Mouse (Mus musculus) adrenal gland, postnatal 4 days (tissue): ENCODE data around the gene Ramp1. TPM values are rescaled to one million over a fixed set of nuclear protein-coding genes. Genes with fewer than 3 reads are reported as not detected.

Experiments
- DNase-seq, 2 experiments: peaks; one replicate each; pipeline ENCODE4 v3.0.0; 2021 to 2022; ENCODE audit warnings: low spot score in 2 of 2, mixed read lengths in 2 of 2
- long read RNA-seq, 2 experiments: library from polyadenylated mRNA; stranded (forward); transcript quantifications; one replicate each; pipeline ENCODE4 v2.0.0; 2021
- total RNA-seq, 2 experiments: library from RNA; stranded (reverse); gene quantifications; 2 replicates each; pipeline ENCODE4 v1.2.3; 2021

The Ramp1 gene
- total RNA-seq: 10 to 100 TPM in 1 of 2 experiments, 1 to 10 TPM in 1; 10.0 to 12.2 TPM
- long read RNA-seq, experiment 1, transcript Ramp1-201 (3 exons, 2,325 nt): major isoform, 25 of 28 reads
- long read RNA-seq, experiment 1, partial matches to known transcripts: 2 of 28 reads
- long read RNA-seq, experiment 1, other reads (novel, unspliced or antisense): 1 of 28 reads
- long read RNA-seq, experiment 2, transcript Ramp1-201 (3 exons, 2,325 nt): major isoform, 31 of 36 reads
- long read RNA-seq, experiment 2, partial matches to known transcripts: 0 of 36 reads
- long read RNA-seq, experiment 2, other reads (novel, unspliced or antisense): 5 of 36 reads

DNA sequence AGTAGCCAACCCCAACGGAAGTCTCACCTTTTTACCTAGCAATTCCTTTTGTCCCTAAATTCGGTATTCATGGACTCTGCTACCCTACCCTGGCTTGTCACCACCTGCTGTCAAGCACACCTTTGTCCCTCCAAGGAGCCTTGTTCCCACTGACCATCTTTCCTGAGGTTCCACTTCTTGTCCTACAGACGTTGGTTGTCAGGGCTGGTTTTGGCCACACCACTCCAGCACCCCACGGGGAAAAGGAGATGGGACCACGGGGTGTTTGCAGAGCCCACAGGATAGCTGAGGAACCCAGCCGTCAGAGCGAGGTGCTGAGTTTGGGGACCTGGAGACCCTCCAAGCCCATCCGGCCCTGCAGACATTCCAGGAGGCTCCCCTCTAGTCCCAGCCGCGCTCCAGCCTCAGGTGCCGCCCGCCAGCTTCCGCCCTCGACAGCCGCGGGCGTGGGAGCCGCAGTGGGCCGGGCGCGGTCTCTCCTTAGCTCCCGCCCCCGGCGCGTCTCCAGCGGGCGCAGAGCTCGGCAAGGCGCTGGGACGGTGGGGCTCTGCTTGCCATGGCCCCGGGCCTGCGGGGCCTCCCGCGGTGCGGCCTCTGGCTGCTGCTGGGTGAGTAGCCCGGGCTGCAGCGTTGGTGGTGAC is at the start of gene Ramp1:
Gene Ramp1, plus strand, starts transcription at position 290 of the 641 bp plus-strand sequence.
- DNase-seq: peak in 1 of 2 experiments; percentile 10

DNA sequence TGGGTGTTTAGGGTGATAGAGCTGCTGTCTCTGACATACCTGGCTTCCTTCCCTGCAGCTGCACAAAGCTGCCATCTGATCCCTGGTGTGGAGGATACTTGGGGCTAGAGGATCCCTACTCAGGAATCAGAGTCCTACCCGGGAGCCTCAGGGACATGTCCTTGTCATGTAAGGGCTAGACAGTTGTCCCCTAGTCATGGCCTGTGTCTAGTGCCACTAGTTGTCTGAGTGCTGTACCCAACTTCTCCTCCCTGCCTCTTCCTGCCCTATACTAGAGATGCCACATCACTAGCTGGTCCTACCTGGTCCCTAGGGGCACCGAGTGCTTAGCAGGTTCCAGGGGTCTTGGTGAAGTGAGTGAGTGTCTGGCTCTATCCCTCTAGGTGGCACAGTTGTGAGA is 42.6 kb upstream of the Ramp1 start:
- no peak for DNase-seq

DNA sequence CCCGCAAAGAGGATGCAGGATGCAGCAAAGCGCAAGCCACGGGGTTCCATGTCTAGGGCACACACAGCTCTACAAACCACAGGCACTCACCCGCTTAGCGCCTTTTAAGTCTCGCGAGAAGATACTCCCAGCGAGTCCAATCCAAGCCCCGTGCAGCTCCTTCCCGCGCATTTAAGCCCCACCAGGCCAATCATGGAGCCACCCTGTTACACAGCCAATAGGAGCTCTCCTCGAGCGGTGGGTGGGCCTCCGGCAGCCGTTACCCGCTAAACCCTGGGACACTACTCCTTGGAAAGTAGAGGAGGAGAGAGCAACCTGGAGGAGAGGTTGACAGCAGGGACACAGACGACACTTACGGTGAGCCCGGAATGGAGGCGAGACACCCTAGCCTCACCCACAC is 34.8 kb upstream of the Ramp1 start, which contains the start of gene Rbm44:
Gene Rbm44, plus strand, starts transcription at position 277 of the 400 bp plus-strand sequence.
- no peak for DNase-seq

GRCm38 (mm10) chr1:91151509-91151908 is 28.1 kb upstream of the Ramp1 start:
- no peak for DNase-seq

GRCm38 (mm10) chr1:91166798-91167197 is 12.8 kb upstream of the Ramp1 start:
- DNase-seq: no peak

- no peak for DNase-seq
Measured at GRCm38 (mm10) chr1:91169157-91169556, 10.5 kb upstream of the Ramp1 start.

DNA sequence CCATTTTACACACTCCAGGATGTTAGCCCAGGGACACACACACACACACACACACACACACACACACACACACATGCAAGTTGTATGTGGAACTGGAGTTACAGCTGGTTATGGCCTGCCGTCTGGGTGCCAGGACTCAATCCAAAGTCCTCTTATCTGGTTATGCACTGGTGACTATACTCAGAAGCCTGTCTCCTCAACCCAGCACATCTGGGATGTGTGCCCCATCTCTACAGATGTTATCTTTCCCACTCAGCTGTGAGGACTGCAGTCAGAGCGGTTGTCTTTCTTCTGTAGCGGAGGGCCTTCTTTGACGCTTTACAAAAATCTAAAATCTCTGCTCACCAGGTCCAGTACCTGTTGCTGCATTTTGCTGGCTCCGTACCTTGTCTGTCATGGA is 4.8 kb upstream of the Ramp1 start:
- no peak for DNase-seq

GRCm38 (mm10) chr1:91176026-91176425 is 3.6 kb upstream of the Ramp1 start:
- no peak for DNase-seq

GRCm38 (mm10) chr1:91176871-91177270 is 2.8 kb upstream of the Ramp1 start:
- DNase-seq: no peak

GRCm38 (mm10) chr1:91179086-91179485 is 536 bp upstream of the Ramp1 start:
- DNase-seq: peak in 1 of 2 experiments; percentile 37

GRCm38 (mm10) chr1:91180174-91180565 is 548 bp downstream of the Ramp1 start:
- no peak for DNase-seq

- DNase-seq: no peak
Measured at GRCm38 (mm10) chr1:91180723-91181122, 1.1 kb downstream of the Ramp1 start.

DNA sequence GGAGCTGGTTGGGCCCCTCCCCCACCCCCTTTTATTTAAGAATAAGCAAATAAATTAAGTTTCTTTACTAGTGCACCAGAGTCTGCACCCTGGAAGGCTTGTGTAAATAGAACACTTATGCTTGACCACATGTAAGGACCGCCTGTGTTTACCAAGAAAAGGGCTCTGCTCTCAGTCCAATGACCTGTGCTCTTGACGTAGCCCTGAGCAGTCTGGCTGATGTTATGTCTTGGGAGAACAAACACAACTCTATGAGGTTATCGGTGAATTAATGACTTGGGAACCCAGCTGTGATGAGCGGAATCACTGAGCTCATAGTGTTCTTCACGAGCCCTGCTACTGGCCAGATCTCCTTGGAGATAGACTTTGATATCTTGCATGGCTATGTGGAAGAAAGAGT is 1.6 kb downstream of the Ramp1 start:
- DNase-seq: no peak

GRCm38 (mm10) chr1:91181784-91182450 is 2.3 kb downstream of the Ramp1 start:
- no peak for DNase-seq

DNA sequence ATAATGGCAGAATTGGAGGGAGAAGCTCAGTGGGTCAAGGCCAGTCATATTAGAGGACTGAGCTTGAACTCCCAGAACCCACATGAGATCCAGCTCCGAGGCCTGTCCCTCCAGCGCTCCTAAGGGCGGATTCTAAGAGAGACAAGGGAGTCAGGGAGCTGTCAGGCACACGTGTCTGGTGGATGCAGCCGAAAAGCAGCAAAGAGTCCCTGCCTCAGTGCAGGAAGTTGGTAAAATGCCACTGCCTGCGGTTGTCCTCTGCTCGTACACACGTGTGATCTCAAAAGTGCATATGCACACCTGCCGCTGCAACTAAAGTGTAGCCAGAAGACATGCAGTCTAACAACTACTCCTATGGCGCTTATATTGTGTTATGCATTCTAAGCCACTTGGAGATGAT is 3.7 kb downstream of the Ramp1 start:
- no peak for DNase-seq

DNA sequence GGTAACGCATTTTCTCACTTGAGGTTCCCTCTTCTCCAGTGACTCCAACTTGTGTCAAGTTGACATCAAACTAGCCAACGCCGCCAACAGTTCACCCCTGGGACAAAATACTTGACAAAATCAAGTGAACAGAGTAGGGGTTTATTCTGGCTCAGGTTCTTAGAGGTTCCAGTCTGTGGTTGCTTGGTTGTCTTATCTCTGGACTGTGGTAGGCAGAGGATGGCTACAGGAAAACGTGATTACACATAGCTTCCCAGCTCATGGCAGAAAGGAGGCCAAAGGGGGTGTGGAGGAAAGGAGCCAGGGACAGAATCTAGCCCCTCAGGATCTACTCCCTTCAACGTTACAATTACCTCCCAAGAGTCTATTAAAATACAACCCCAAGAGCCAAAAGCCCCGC is 7.1 kb downstream of the Ramp1 start:
- DNase-seq: no peak

DNA sequence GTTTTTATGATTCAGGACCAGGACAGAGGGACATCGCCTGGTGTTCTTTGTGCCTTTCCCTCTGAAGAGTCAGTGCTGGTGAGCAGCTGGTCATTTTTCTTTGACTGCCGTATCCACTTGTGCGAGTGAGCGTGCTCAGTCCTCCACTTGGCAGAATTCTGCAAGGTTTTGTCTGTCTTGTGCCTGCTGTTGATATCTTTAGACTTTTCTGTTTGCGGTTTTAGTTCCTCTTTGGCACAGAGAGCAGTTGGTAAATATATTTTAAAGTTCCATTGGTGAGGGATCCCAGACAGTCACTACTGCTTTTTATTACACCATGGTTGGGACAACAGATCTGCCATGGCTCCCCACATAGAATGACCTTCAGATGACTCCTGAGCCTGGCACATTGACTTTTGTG is 7.7 kb downstream of the Ramp1 start:
- DNase-seq: no peak

DNA sequence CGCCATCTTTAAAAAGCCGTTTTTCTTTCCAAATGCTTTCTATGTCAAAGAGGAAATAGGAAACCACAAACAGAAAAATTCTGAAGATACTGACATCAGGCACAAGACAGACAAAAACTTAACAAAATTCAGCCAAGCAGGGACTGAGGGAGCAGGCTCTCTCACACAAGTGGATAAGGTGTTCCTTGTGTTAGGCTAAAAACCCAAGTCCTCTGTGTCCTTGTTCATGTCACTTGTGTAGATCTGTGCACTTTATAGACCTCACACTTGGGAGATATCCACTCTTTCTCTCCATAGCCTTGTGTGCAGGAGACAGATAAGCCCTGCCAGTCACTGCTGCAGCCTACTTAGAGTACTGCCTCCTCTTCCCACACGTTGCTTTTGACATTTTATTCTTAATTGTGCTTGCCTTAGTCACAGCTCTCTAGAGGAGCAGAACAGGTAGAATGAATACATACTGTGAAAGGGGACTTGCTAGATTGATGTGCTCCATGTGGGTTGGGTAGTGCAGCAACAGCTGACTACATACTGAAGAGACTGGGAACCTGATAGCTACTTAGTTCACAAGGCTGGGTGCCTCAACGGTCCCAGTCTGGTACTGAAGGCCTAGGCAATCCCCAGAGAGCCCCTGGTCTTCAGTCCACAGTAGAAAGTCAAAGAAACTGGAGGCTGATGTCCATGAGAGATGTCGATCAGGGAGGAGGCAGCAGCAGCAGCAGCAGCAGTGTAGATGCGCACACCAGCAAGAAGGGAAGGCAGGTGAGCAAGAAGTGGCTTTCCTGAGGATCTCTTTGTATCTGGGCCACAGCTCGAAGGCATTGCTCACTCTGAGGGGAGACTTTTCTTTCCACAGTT is 8.4 kb downstream of the Ramp1 start:
- DNase-seq: no peak

DNA sequence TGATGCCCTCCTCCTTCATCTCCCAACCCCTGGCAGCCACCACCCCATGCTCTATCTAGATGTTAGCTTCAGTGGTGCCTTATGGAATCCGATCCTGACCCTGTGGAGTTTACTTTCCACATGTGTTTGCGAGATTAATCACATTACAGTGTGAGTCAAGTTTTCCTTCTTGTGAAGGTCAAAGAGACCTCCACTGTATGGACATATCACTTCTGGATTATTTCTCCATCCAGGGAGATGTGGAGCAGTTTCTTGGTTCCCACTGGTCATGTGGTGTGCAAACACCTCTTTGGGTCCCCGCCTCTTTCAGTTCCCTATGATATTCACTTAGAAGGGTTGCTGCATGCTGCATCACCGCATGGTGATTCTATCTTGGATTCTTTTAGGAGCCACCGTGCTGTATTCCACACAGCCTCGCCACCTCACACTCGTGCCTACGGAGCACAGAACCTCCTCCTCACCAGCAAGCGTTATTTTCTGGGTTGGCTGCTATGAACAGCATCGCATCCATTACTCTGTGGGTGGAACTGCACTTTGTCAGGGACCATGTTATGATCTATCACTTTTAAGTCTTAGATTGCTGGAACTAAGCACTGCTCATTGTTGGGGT is 9.3 kb downstream of the Ramp1 start:
- no peak for DNase-seq

GRCm38 (mm10) chr1:91192184-91192583 is 12.6 kb downstream of the Ramp1 start:
- no peak for DNase-seq

GRCm38 (mm10) chr1:91193242-91193641 is 13.6 kb downstream of the Ramp1 start:
- DNase-seq: no peak
